Mouse (Mus musculus) testis, adult 2 months (tissue): ENCODE measurements around the gene Rab12. TPM values are rescaled to one million over a fixed set of nuclear protein-coding genes. Genes with fewer than 3 reads are reported as not detected.
A peak's percentile ranks its signal among the peaks of the same experiment; 100 is the strongest.

Experiments used
- H3K27ac ChIP-seq: fragments of 200-500 bp; 2 replicates; pipeline ENCODE4 v1.5.1; 2012; ENCODE audit warnings: low read depth, low read length; ENCODE audit not compliant: control insufficient read depth, insufficient read depth
- H3K27me3 ChIP-seq: fragments of 200-500 bp; 2 replicates; pipeline ENCODE4 v1.6.1; 2012; ENCODE audit warnings: mild to moderate bottlenecking, low read length, moderate library complexity; ENCODE audit not compliant: control insufficient read depth, insufficient read depth
- H3K36me3 ChIP-seq: fragments of 200-500 bp; 2 replicates; pipeline ENCODE4 v1.6.1; 2012; ENCODE audit warnings: mild to moderate bottlenecking, low read length; ENCODE audit not compliant: control insufficient read depth, insufficient read depth
- H3K4me1 ChIP-seq: fragments of 200-500 bp; 2 replicates; pipeline ENCODE4 v1.6.1; 2012; ENCODE audit warnings: low read length; ENCODE audit not compliant: control insufficient read depth, insufficient read depth
- H3K4me3 ChIP-seq: fragments of 200-500 bp; 2 replicates; pipeline ENCODE4 v1.5.1; 2012; ENCODE audit warnings: low read depth, mild to moderate bottlenecking, low read length, moderate library complexity, mixed read lengths; ENCODE audit not compliant: control insufficient read depth
- CTCF ChIP-seq: fragments of 200-500 bp; IDR thresholded peaks from 2 replicates; pipeline ENCODE4 v1.5.1; 2012; ENCODE audit warnings: low read depth, mild to moderate bottlenecking, inconsistent platforms, low read length, moderate library complexity; ENCODE audit not compliant: control insufficient read depth, insufficient read depth, insufficient replicate concordance
- POLR2A ChIP-seq: fragments of 200-500 bp; IDR thresholded peaks from 2 replicates; pipeline ENCODE4 v1.6.1; 2012; ENCODE audit warnings: low read depth, mild to moderate bottlenecking, inconsistent platforms, low read length, moderate library complexity; ENCODE audit not compliant: control insufficient read depth
- polyA plus RNA-seq: library from polyadenylated mRNA; depleted of rRNA; stranded (reverse); fragments of >200 nt; gene quantifications from 2 replicates; pipeline ENCODE4 v1.2.3, GENCODE M21; 2012

Gene Rab12
- polyA plus RNA-seq, 1 experiment: 11.3 TPM

DNA sequence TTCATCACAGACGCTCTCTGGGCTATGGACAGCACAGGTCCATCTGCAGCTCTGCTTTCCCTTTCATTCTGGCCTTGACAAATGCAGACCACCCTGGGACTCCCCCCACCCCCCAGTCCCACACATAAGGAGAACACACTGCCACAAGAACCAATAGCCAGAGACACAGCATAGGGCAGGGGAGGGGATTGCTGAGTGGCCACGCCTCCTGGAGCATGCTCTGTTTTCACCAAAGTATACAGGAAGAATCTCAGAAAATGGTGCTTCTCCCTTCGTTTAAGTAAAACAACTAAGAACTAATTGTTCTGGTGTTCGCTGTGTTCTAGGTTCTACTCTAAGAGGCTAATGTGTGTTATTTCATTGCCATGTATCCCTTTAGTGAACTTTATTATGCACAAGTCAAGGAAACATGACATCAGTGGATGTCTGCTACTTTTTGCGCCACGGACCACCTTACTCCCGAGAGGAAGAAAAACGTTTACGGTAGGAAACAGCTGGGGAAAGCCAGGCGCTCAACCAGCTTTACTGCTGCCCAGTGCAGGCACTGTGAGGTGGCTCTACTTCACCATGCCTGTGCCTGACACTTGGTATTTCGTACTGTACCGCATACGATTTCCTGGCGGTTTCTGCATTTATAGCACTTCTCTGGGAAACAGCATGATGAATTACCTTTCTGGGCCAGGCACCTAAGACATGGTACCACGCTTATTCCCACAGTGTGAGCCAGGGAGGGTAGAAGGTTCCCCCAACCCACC, 7.2 kb downstream of the Rab12 start:
- Histone ChIP-seq H3K27ac (peak overlapping the region; percentile 46), H3K4me3 (no peak overlapping the region), H3K27me3 (no peaks in the 10 kb centered on the region), H3K4me1 (peaks cover 6% of the 10 kb centered on the region), H3K36me3 (no peaks in the 10 kb centered on the region)
- TF ChIP-seq POLR2A: no peak
- TF ChIP-seq CTCF: no peak

DNA sequence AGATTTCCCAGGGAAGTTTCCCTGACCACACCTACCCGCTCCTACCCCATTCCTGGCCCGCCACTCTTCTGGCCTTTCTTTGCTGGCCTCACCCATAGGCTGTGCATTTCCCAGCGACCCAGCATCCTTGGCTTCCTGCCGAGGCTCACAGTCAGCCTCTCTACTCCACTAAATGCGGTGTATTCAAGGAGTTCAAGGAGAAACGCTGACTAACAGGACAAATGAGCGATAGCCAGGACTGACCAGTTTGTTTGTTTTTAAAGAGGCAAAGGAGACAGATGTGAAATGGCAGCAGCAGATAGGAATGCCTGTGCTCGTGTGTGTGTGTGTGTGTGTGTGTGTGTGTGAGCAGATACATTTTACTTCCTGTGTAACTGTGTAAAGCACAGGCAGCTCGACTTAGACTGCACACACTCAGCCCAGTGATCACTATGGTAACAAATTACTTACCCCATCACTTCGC, 9.3 kb downstream of the Rab12 start:
- Histone ChIP-seq H3K27ac (no peak overlapping the region), H3K4me1 (peaks cover 6% of the 10 kb centered on the region), H3K4me3 (no peak overlapping the region), H3K36me3 (no peaks in the 10 kb centered on the region), H3K27me3 (no peaks in the 10 kb centered on the region)
- TF ChIP-seq CTCF: no peak
- TF ChIP-seq POLR2A: no peak

DNA sequence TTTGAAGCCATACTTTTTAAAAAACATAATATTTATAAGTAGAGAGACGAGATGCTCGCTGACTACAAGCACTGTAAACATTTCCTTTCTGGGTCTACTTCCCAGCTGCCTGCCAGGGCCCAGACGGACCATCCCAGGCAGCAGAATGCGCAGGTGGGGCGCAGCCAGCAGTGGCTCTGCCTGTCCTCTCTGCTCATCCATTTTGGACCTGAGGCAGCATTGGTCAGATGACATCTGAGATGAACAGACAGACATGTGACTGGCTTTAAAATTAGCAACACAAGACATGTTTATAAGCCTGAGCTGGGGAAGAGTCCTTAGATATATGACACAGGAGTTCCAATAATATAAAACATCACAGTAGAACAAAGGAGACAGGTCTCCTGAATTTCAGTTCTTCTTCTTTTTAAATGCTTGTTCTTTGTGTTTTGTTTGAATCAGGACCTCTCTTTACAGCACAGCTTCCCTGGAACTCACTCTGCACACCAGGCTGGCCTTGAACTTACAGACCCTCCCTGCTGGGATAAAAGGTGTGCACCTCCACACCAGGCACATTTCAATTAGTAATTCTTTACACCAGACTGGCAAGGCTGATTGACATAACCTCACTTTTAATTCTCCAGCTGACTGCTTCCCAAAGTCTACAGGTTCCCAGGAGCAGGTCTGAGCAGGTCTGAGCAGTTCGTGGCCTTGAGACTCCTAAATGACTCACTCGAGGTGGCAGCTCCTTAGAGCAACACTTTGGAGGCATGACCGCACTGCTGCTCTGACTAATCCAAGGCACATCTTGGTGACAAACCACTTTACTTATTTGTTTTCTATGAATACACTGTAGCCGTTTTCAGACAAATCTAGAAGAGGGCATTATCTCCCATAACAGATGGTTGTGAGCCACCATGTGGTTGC, 12.2 kb downstream of the Rab12 start:
- Histone ChIP-seq H3K36me3 (no peaks in the 10 kb centered on the region), H3K27ac (no peak overlapping the region), H3K4me1 (peaks cover 4% of the 10 kb centered on the region), H3K27me3 (no peaks in the 10 kb centered on the region), H3K4me3 (no peak overlapping the region)
- no peak for TF ChIP-seq CTCF
- TF ChIP-seq POLR2A: no peak

DNA sequence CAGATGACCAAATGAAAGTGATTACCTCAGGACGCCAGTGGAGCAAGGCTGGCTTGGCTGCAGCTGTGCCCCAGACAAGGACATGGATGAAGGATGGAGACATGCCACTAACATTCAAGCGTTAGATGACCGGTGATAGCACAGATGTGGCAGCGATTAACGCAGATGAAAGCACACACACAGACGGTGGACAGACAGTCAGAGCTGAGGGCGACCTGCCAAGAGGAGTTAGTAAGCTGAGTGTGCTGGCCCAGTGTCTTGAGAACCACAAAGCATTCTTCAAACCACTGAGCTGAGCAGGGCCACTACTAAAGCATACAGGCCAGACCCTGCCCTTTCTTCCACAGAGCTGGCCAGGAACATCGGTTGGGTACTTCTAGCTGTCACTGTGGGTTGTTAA, 14.6 kb downstream of the Rab12 start:
- Histone ChIP-seq H3K27ac (no peak overlapping the region), H3K4me1 (no peaks in the 10 kb centered on the region; the same call in 1 of the 2 replicates), H3K4me3 (no peak overlapping the region), H3K36me3 (no peaks in the 10 kb centered on the region), H3K27me3 (no peaks in the 10 kb centered on the region)
- no peak for TF ChIP-seq POLR2A
- no peak for TF ChIP-seq CTCF

DNA sequence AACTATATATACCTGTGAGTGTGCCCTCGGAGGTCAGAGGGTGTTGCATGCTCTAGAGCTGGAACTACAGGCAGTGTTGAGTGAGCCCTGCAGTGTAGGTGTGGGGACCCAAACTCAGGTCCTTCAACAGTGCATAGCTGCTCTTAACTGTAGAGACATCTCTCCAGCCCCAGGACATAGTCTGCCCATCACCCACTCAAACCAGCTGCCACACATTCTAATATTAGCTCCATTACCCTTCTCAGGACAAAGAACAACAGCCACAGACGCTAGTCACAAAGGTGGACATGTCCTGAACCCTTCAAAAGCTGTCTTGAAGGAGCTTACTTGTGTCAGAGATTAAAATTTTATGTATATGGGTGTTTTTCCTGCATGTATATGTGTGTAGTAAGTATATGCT, 15.3 kb downstream of the Rab12 start:
- Histone ChIP-seq H3K36me3 (no peaks in the 10 kb centered on the region), H3K4me3 (no peak overlapping the region), H3K27ac (no peak overlapping the region), H3K4me1 (no peaks in the 10 kb centered on the region), H3K27me3 (no peaks in the 10 kb centered on the region)
- TF ChIP-seq CTCF: no peak
- no peak for TF ChIP-seq POLR2A

DNA sequence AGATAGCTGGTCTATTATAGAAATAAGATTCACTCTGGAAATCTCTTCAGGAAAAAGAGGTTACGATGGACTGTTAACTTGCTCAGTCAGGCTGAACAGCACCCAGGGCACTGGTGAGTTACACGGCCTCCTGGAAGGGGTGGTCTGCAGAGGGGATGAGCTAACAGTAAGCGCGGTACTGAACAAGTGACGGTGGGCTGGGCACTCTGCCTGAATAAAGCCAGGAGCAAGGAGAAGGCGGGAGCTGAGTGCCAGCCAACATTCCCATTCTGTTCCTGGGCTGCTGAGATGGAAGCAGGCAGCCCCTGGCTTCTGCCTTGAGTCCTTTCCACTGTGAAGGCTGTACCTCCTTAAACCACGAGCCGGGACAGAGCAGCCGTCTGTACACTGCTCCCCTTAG, 16.1 kb downstream of the Rab12 start:
- Histone ChIP-seq H3K36me3 (no peaks in the 10 kb centered on the region), H3K27me3 (no peaks in the 10 kb centered on the region), H3K4me1 (no peaks in the 10 kb centered on the region), H3K4me3 (no peak overlapping the region), H3K27ac (no peak overlapping the region)
- TF ChIP-seq POLR2A (no peak), CTCF (no peak)

DNA sequence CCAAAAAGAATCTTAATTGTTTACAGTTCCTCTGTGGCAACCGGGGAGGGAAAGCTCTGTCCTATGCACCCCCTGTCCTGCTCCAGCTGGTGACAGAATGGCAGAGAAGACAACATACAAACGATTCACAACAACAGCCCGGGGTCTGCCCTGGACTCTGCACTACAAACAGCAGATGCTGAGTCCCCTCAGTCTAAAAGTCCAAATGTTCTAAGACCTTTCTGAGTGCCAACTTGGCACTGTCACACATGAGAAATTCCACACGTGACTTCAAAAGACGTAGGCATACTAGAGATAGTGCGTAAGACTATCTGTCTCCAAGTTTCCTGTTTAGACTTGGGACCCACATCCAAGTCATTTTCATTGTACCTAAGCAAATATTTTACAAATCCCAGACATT, 16.7 kb downstream of the Rab12 start:
- Histone ChIP-seq H3K36me3 (no peaks in the 10 kb centered on the region), H3K4me1 (no peaks in the 10 kb centered on the region), H3K4me3 (no peak overlapping the region), H3K27ac (no peak overlapping the region), H3K27me3 (no peaks in the 10 kb centered on the region)
- TF ChIP-seq CTCF (no peak), POLR2A (no peak)
